Mouse (Mus musculus): Measurements from ENCODE around the gene Dscam. TPM values are rescaled to one million over a fixed set of nuclear protein-coding genes. Genes with fewer than 3 reads are reported as not detected.
"Not testable (repeated sequence)": the region's sequence is repeated elsewhere in the genome, so short reads cannot be mapped to it uniquely, and the experiment has no call there.

Gene Dscam
- polyA plus RNA-seq, 1 experiment from 2014 or later: 0.05 TPM

- DNase-seq (ENCODE audit: low spot score): no peak
Observed at GRCm38 (mm10) chr16:96896510-96897133, 273.9 kb downstream of the Dscam start.

DNA sequence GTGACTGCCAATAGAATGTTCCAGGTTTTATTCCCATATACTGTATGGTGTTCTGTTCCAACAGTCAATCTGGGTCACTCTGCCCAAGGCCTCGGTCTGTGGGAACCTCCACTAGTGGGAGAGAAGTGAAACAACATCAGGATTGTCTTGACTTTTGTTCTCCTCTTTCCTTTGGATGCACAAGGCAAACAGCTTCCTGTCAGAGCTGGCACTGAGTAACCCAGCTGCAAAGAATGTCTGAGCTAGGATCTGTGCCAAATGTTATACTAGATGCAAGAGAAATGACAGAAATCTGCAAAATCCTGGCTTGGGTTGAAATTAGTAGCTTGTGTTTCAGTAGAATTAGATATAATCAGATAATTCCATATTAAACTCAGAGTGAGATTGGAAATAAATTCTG lies 282.5 kb downstream of the Dscam start:
- DNase-seq (ENCODE audit: low spot score): no peak

DNA sequence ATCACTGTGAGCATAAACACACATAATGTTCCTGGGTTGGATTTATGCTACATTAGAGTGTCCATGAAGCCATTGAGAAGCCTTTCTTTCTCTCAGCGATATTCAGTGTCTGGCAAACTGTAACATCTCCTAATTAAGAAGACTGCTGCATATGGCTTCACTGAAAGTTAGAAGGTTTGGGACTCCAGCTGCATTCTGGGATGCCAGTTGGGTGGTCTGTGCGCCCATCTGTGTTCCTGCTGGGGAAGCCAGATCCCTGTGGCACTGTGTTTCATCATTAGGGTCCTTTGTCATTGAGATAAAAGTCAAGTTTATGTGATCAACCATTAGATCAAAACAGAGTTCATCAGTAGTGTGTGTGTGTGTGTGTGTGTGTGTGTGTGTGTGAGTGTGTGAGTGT lies 284.7 kb downstream of the Dscam start:
- no peak for DNase-seq (ENCODE audit: low spot score)

DNA sequence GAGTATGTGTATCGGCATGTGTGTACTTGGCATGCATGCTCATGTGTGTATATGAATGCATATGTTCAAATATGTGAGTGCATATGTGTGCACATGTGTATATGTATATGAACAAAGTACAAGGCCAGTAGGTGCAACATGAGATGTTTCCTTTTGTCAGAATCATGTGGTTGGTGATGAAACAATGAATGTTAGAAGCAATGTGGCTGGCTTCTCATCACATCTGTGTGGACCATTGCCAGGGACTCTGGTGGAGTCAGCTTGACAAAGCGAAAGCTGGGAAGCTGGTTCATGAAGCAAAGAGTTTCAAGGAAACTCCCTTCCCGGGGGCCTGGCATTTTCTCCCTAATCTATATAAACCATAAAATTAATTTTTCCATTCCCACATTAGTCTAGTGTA lies 286.0 kb downstream of the Dscam start:
- DNase-seq (ENCODE audit: low spot score): not testable (repeated sequence)

DNA sequence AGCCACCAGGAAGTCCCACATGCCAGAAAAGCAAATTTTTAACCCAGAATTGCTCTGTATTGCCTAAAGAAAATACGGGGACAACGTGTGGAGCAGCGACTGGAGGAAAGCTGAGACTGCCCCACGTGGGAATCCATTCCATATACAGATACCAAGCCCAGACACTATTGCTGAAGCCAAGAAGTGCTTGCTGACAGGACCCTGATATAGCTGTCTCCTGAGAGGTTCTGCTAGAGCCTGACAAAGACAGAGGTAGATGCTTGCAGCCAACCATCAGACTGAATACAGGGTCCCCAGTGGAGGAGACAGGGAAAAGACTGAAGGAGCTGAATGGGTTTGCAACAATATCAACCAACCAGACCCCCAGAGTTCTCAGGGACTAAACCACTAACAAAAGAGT lies 293.3 kb downstream of the Dscam start:
- no peak for DNase-seq (ENCODE audit: low spot score)

GRCm38 (mm10) chr16:96872799-96873198 lies 297.8 kb downstream of the Dscam start:
- DNase-seq (ENCODE audit: low spot score): no peak

GRCm38 (mm10) chr16:96857571-96857970 lies 313.0 kb downstream of the Dscam start:
- DNase-seq (ENCODE audit: low spot score): no peak

- no peak for DNase-seq (ENCODE audit: low spot score)
Observed at GRCm38 (mm10) chr16:96855060-96855459, 315.5 kb downstream of the Dscam start.

GRCm38 (mm10) chr16:96852383-96852782 lies 318.2 kb downstream of the Dscam start:
- DNase-seq (ENCODE audit: low spot score): peak; percentile 4

DNA sequence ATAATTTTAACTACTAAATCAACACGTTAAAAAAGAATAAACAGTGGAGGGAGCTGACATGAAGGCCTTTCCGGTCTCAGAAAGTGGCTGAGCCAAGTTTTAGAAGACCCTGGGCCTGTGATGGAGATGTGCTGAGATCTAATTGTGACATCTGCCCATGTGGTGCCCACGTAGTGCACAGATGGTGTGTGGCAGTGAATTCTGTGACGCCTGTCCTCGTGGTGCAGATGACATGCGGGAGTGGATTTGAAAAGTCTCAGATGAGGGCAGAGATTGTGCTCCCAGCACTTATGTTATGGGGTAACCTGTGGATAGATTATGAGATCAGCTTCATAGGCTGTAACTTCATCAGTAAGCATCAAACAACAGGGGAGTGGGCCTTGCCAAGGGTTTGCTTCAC lies 321.6 kb downstream of the Dscam start:
- DNase-seq (ENCODE audit: low spot score): no peak

DNA sequence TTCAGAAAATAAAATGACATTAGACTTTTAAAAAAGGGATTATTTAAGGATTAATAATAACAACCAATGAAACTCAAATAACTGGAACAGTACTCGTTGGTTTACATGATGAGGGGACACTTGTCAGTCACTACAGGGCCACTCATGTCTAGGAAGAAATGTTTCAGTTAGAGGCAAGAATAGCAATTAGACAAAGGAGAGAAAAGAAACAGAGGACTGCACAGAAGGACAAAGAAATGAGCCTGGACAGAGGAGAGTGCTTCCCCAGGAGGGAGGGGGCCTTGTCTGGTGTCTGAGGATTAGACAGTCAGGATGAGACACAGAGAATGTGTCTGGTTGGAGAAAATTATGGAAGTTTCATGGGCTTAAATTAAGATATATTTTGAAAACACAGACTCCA lies 324.0 kb downstream of the Dscam start:
- DNase-seq (ENCODE audit: low spot score): no peak

GRCm38 (mm10) chr16:96846113-96846512 lies 324.4 kb downstream of the Dscam start:
- DNase-seq (ENCODE audit: low spot score): no peak

DNA sequence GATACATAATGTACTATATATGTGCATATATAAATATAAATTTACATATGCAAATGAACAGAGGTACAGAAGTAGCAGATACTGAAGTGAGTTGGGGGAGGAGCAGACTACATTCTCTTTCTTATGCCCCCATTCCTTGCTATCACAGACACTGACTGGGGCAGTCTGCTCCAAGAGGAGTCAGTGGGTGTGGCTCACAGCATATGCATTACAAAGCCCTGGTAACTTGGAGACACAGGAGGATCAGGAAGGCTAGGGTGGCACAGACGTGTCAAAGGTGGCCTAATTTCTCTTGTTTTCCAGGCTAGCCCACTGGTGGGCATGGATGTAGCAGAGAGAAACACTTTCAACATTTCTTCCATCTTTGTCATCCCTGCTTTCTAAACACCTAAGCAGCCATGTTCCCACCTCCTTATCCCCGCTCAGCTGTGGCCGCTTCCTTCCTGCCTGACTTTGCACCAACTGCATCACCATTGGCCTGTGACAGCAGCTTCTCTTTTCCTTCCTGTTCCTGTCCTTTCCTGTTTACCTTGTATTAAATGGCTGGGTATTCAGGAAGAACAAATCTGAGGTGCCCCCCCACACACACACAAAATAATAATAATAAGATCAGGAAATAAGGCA lies 325.0 kb downstream of the Dscam start:
- no peak for DNase-seq (ENCODE audit: low spot score)

GRCm38 (mm10) chr16:96843691-96844400 lies 326.7 kb downstream of the Dscam start:
- no peak for DNase-seq (ENCODE audit: low spot score)

GRCm38 (mm10) chr16:96842829-96843360 lies 327.7 kb downstream of the Dscam start:
- DNase-seq (ENCODE audit: low spot score): no peak

GRCm38 (mm10) chr16:96819649-96820048 lies 350.9 kb downstream of the Dscam start:
- peak; percentile 66 for DNase-seq (ENCODE audit: low spot score)

GRCm38 (mm10) chr16:96806298-96806697 lies 364.3 kb downstream of the Dscam start:
- DNase-seq (ENCODE audit: low spot score): no peak

- no peak for DNase-seq (ENCODE audit: low spot score)
Observed at GRCm38 (mm10) chr16:96802636-96803035, 367.9 kb downstream of the Dscam start.

DNA sequence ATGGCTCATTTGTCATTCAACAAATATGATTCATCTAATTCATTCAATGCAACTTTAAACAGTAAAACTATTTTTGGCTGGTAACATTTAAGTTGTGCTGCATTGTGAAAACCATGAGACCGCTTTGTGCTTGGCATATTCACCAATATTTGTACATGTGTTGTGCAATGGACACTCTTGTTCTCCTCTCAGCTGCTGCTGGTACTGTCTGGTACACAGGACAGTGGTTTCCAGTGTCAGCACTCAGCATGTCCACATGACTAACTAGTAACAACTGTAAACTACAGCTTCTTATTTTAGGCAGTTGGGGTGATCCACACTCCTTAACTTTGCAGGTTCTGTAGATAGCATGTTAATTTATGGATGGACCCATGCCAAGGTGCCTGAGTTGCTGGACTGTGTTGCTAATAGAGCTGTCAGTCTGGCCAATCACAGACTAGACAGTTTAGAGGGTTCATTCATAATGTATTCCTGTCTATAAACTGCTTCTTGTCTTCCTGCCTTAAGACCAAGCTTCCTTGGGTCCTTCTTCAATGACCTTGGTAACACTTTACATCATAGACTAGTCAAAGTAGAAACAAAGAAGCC lies 368.8 kb downstream of the Dscam start:
- DNase-seq (ENCODE audit: low spot score): no peak

DNA sequence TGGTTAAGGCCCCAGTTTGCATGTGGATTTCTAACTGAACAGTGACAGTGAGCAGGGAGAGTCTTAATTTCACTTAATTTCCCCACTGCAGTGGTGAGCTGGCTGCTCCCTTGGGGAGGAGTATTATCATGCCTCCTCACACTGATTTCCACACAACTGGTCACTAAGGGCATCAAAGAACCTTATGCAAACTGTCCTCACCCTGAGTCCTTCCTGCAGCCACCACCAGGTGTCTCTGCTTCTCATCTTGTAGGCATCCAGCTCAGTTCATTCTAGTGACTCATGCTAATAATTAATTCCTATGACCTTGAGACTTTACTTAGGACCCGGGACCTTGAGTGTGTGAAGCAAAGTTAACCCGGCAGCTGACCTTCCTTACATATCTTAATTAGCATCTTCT lies 375.1 kb downstream of the Dscam start:
- DNase-seq (ENCODE audit: low spot score): no peak

DNA sequence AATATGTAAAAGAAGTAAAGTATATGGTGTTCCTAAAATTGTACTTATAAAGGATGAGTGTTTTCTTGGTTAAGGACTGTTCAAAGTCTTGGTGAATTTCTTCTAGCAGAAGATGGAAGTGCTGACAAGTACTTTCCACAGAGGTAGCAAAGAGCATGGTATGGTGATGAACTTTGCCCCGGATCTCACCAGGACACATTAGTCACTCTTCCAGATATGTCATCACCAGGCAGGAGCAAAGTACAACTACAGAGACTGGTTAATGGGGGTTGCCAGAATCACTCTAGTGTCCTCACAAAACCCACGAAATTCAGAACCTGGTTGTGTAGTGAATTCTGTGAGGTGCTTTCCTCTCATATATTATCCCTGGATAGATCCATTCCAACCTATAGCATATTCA lies 379.2 kb downstream of the Dscam start:
- DNase-seq (ENCODE audit: low spot score): no peak

GRCm38 (mm10) chr16:96788286-96788685 lies 382.3 kb downstream of the Dscam start:
- DNase-seq (ENCODE audit: low spot score): no peak
